In the genomic region with DNA sequence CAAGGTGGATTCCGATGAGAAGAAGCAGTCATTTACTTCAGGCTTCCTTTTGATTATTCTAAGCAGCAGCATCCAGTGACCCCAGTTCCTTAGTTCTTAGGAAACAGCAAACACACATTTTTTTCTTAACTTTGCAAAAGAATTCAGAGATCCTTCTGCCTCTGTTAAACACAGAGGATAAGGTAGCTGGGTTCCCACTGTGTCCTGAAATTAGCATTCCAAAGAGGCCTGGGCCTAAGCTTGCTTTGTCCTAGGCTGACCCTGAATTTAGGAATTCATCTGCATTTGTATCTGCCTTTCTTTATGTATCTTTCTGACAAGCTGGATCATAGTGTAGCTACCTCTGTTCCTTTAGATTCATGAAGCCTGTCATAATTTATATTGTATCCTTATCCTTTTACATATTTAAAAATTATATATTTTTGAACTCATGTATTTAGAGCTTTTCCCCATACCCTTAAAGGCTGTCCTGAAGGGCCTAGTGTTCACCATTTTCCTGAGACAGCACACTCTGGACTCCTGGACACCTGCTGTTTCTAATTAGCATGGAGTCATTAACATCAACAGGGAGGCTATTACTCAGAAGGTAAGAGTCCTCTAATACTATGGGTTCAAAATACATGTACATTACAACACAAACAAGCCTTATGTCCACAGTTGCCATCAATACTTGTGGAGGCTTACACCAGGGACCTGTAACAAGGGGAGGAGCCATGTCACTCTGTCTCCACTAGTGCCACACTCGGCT, we compare ENCODE assay signal across 26 mouse cellular contexts.
"Had no signal": no experiment of that assay in that cellular context is flagged by ENCODE, and none has a peak within 500 bp of the region (broad histone marks: within the 10 kb centered on the region; RNA-seq: fewer than 3 reads in every experiment).

No protein-coding gene starts in this region.

- H3K4me1 ChIP-seq: heart, embryonic 13.5 days; heart, embryonic 15.5 days; hindbrain, embryonic 13.5 days; intestine, embryonic 15.5 days had no signal

- H3K4me3 ChIP-seq: heart, adult 2 months; heart, embryonic 13.5 days; heart, embryonic 15.5 days; hindbrain, embryonic 10.5 days; hindbrain, embryonic 13.5 days; intestine, embryonic 15.5 days; layer of hippocampus, adult 2 months; left cerebral cortex, adult 2 months; limb, embryonic 10.5 days; limb, embryonic 12.5 days had no signal

- H3K4me2 ChIP-seq: heart, embryonic 11.5 days; heart, embryonic 13.5 days; heart, embryonic 15.5 days; hindbrain, embryonic 13.5 days; intestine, embryonic 15.5 days; limb, embryonic 12.5 days; liver, embryonic 11.5 days had no signal

- H3K27me3 ChIP-seq: heart, embryonic 13.5 days; heart, embryonic 15.5 days; hindbrain, embryonic 13.5 days; intestine, embryonic 15.5 days; limb, embryonic 12.5 days had no signal

- H3K36me3 ChIP-seq: heart, embryonic 13.5 days; heart, embryonic 15.5 days; hindbrain, embryonic 10.5 days; hindbrain, embryonic 13.5 days; intestine, embryonic 15.5 days; limb, embryonic 10.5 days; limb, embryonic 12.5 days had no signal

- DNase-seq: gastrocnemius, postnatal 14 days; gastrocnemius, postnatal 36 days; heart, adult 11 months; heart, adult 2 months; heart, postnatal 14 days; heart, postnatal 36 days; kidney, adult 18-20 months; kidney, adult 8-10 months; kidney, postnatal 10 days; kidney, postnatal 25 days; kidney, postnatal 4 days; liver had no signal

- H3K9ac ChIP-seq: heart, embryonic 13.5 days; heart, embryonic 15.5 days; hindbrain, embryonic 13.5 days; intestine, embryonic 15.5 days; limb, embryonic 12.5 days had no signal

- ATAC-seq: hindbrain, embryonic 16.5 days; inflammation-experienced regulatory T-cells, adult 6 months; intestine, embryonic 15.5 days; intestine, postnatal 0 days had no signal

- H3K27ac ChIP-seq: heart, adult 2 months; heart, embryonic 13.5 days; heart, embryonic 15.5 days; hindbrain, embryonic 10.5 days; hindbrain, embryonic 13.5 days; intestine, embryonic 15.5 days; layer of hippocampus, adult 2 months; left cerebral cortex, adult 2 months; limb, embryonic 10.5 days; limb, embryonic 12.5 days had no signal

- H3K9me3 ChIP-seq: heart, embryonic 13.5 days; heart, embryonic 15.5 days; hindbrain, embryonic 13.5 days; intestine, embryonic 15.5 days; limb, embryonic 10.5 days; limb, embryonic 12.5 days had no signal
